Comparison of ENCODE assay signal across 8 mouse cellular contexts in genomic region chr1:24866877-24867276, GRCm38 (mm10).
"Had no signal": no experiment of that assay in that cellular context is flagged by ENCODE, and none has a peak within 500 bp of the region (broad histone marks: within the 10 kb centered on the region; RNA-seq: fewer than 3 reads in every experiment).

No protein-coding gene starts in this region.

- DNase-seq: kidney, adult 2 months; kidney, postnatal 14 days; left cerebral cortex, postnatal 4 days; midbrain, embryonic 14.5 days; right cerebral cortex, adult 18-20 months; right cerebral cortex, postnatal 25 days; thymus, adult 18-20 months; thymus, postnatal 14 days had no signal
